Mouse (Mus musculus): ENCODE measurements at regions not wholly inside any gene's neighbourhood (a gene's known extent, or its start where the extent isn't known, plus 50 kb on each side); places are given as distances from the start of the nearest gene placed in this dataset.

GRCm38 (mm10) chr3:128723100-128723499 lies 476.6 kb upstream of the Pitx2 start:
- H3K4me3 ChIP-seq (ENCODE audit: low read depth, low read length), result no peak overlapping the region
- ATAC-seq (ENCODE audit: insufficient number of reproducible peaks, low FRiP score, low TSS enrichment, low read depth), result no peak
- WGBS, result 72% methylated on average over 6 of the region's 6 CpGs

GRCm38 (mm10) chr3:128720276-128720675 lies 479.4 kb upstream of the Pitx2 start:
- Histone ChIP-seq H3K27me3 (ENCODE audit: control insufficient read depth, insufficient read depth, low read length) (no peaks in the 10 kb centered on the region), H3K4me1 (ENCODE audit: control insufficient read depth, insufficient read depth, low read length) (no peaks in the 10 kb centered on the region), H3K9me3 (ENCODE audit: control insufficient read depth, low read length) (no peaks in the 10 kb centered on the region), H3K4me2 (ENCODE audit: low read depth, severe bottlenecking) (no peak overlapping the region), H3K27ac (replicated peaks; ENCODE audit: low read depth, low read length) (no peak overlapping the region), H3K36me3 (ENCODE audit: control insufficient read depth, insufficient read depth, low read length) (no peaks in the 10 kb centered on the region), H3K4me3 (ENCODE audit: low read depth, low read length) (no peak overlapping the region), H3K9ac (ENCODE audit: low read length) (no peak overlapping the region)
- 36% methylated on average over 5 of the region's 5 CpGs for WGBS
- ATAC-seq (ENCODE audit: insufficient number of reproducible peaks, low FRiP score, low TSS enrichment, low read depth) (no peak), DNase-seq (ENCODE audit: low spot score) (no peak)

More at GRCm38 (mm10) chr3:128723100-128723499, 476.6 kb upstream of the Pitx2 start:
- no peak for DNase-seq (ENCODE audit: low spot score)
- Histone ChIP-seq H3K4me2 (ENCODE audit: low read depth, severe bottlenecking) (no peak overlapping the region), H3K9ac (ENCODE audit: low read length) (no peak overlapping the region), H3K27me3 (ENCODE audit: control insufficient read depth, insufficient read depth, low read length) (no peaks in the 10 kb centered on the region), H3K4me1 (ENCODE audit: control insufficient read depth, insufficient read depth, low read length) (no peaks in the 10 kb centered on the region), H3K9me3 (ENCODE audit: control insufficient read depth, low read length) (no peaks in the 10 kb centered on the region), H3K36me3 (ENCODE audit: control insufficient read depth, insufficient read depth, low read length) (no peaks in the 10 kb centered on the region), H3K27ac (replicated peaks; ENCODE audit: low read depth, low read length) (no peak overlapping the region)

DNA sequence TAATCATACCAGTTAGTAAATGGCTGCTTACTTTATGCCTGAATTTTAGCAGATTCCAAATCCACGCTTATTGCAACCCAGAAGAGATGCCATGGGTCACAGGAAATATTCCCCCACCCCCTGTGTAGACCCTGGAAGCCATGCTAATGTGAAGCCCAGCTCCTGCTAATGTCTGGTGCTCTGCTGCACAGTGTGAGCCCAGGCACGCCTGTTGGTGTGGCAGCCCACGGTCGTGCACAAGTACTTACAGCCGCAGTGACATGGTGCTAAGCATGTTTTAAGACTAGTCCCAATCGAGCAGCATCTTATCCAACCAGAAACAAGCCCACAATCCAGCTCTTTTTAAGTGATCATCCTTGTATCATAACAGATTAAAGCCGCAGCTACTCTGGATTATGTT lies 480.5 kb upstream of the Pitx2 start:
- no peaks in the 10 kb centered on the region for H3K9me3 ChIP-seq (ENCODE audit: control insufficient read depth, low read length)
- no peaks in the 10 kb centered on the region for H3K27me3 ChIP-seq (ENCODE audit: control insufficient read depth, insufficient read depth, low read length)
- no peaks in the 10 kb centered on the region for H3K4me1 ChIP-seq (ENCODE audit: control insufficient read depth, insufficient read depth, low read length)
- 76% methylated on average over 7 of the region's 7 CpGs for WGBS
- no peak overlapping the region for H3K4me3 ChIP-seq (ENCODE audit: low read depth, low read length)
- H3K4me2 ChIP-seq (ENCODE audit: low read depth, severe bottlenecking), result no peak overlapping the region
- H3K27ac ChIP-seq (replicated peaks; ENCODE audit: low read depth, low read length), result no peak overlapping the region
- ATAC-seq (ENCODE audit: insufficient number of reproducible peaks, low FRiP score, low TSS enrichment, low read depth), result no peak
- no peak for DNase-seq (ENCODE audit: low spot score)
- no peaks in the 10 kb centered on the region for H3K36me3 ChIP-seq (ENCODE audit: control insufficient read depth, insufficient read depth, low read length)
- H3K9ac ChIP-seq (ENCODE audit: low read length), result no peak overlapping the region

GRCm38 (mm10) chr3:128707270-128707669 lies 492.4 kb upstream of the Pitx2 start:
- DNase-seq (ENCODE audit: low spot score) (no peak), ATAC-seq (ENCODE audit: insufficient number of reproducible peaks, low FRiP score, low TSS enrichment, low read depth) (no peak)
- H3K4me2 ChIP-seq (ENCODE audit: low read depth, severe bottlenecking), result no peak overlapping the region
- no peak overlapping the region for H3K9ac ChIP-seq (ENCODE audit: low read length)
- no peak overlapping the region for H3K4me3 ChIP-seq (ENCODE audit: low read depth, low read length)
- H3K4me1 ChIP-seq (ENCODE audit: control insufficient read depth, insufficient read depth, low read length), result no peaks in the 10 kb centered on the region
- H3K9me3 ChIP-seq (ENCODE audit: control insufficient read depth, low read length), result no peaks in the 10 kb centered on the region
- WGBS, result 89% methylated on average over 3 of the region's 3 CpGs
- no peaks in the 10 kb centered on the region for H3K27me3 ChIP-seq (ENCODE audit: control insufficient read depth, insufficient read depth, low read length)
- H3K36me3 ChIP-seq (ENCODE audit: control insufficient read depth, insufficient read depth, low read length), result no peaks in the 10 kb centered on the region
- no peak overlapping the region for H3K27ac ChIP-seq (replicated peaks; ENCODE audit: low read depth, low read length)

GRCm38 (mm10) chr3:128668468-128669127 lies 531.1 kb upstream of the Pitx2 start:
- Histone ChIP-seq H3K27me3 (ENCODE audit: control insufficient read depth, insufficient read depth, low read length) (no peaks in the 10 kb centered on the region), H3K4me3 (ENCODE audit: low read depth, low read length) (no peak overlapping the region), H3K4me2 (ENCODE audit: low read depth, severe bottlenecking) (no peak overlapping the region), H3K4me1 (ENCODE audit: control insufficient read depth, insufficient read depth, low read length) (0 out of 2 replicates have a peak, but pooled peaks cover 2% of the 10 kb centered on the region), H3K27ac (replicated peaks; ENCODE audit: low read depth, low read length) (no peak overlapping the region), H3K9ac (ENCODE audit: low read length) (no peak overlapping the region), H3K36me3 (ENCODE audit: control insufficient read depth, insufficient read depth, low read length) (no peaks in the 10 kb centered on the region), H3K9me3 (ENCODE audit: control insufficient read depth, low read length) (no peaks in the 10 kb centered on the region)
- WGBS, result 61% methylated on average over 8 of the region's 8 CpGs
- no peak for ATAC-seq (ENCODE audit: insufficient number of reproducible peaks, low FRiP score, low TSS enrichment, low read depth)
- DNase-seq (ENCODE audit: low spot score), result no peak

DNA sequence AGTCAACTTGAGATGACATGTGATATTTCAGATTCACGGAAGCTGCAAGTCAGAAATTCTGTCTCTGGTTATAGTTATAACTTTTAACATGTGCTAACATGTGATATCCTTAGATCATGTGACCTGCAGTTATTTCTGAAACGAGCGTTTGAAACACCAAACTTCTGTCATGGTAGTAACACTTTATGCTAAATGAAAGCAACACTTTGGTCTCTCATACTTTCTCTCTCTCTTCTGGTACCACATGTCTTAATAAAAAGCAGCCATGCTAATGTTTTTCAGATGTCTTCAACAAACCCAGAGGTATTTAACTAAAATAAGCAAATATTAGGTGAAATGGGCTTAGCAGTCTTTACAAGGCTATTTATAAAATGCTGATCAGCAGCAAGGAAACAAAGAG lies 534.5 kb upstream of the Pitx2 start:
- WGBS, result 28% methylated on average over 3 of the region's 3 CpGs
- ATAC-seq (ENCODE audit: insufficient number of reproducible peaks, low FRiP score, low TSS enrichment, low read depth) (no peak), DNase-seq (ENCODE audit: low spot score) (no peak)
- H3K27ac ChIP-seq (replicated peaks; ENCODE audit: low read depth, low read length), result no peak overlapping the region
- H3K36me3 ChIP-seq (ENCODE audit: control insufficient read depth, insufficient read depth, low read length), result no peaks in the 10 kb centered on the region
- H3K4me3 ChIP-seq (ENCODE audit: low read depth, low read length), result no peak overlapping the region
- no peaks in the 10 kb centered on the region for H3K9me3 ChIP-seq (ENCODE audit: control insufficient read depth, low read length)
- no peak overlapping the region for H3K4me2 ChIP-seq (ENCODE audit: low read depth, severe bottlenecking)
- H3K27me3 ChIP-seq (ENCODE audit: control insufficient read depth, insufficient read depth, low read length), result no peaks in the 10 kb centered on the region
- H3K9ac ChIP-seq (ENCODE audit: low read length), result no peak overlapping the region
- H3K4me1 ChIP-seq (ENCODE audit: control insufficient read depth, insufficient read depth, low read length), result 0 out of 2 replicates have a peak, but pooled peaks cover 2% of the 10 kb centered on the region

GRCm38 (mm10) chr3:128636960-128637755 lies 562.5 kb upstream of the Pitx2 start:
- Histone ChIP-seq H3K4me2 (ENCODE audit: low read depth, severe bottlenecking) (no peak overlapping the region), H3K27ac (replicated peaks; ENCODE audit: low read depth, low read length) (no peak overlapping the region), H3K4me1 (ENCODE audit: control insufficient read depth, insufficient read depth, low read length) (no peaks in the 10 kb centered on the region), H3K4me3 (ENCODE audit: low read depth, low read length) (no peak overlapping the region), H3K9me3 (ENCODE audit: control insufficient read depth, low read length) (no peaks in the 10 kb centered on the region), H3K27me3 (ENCODE audit: control insufficient read depth, insufficient read depth, low read length) (no peaks in the 10 kb centered on the region), H3K9ac (ENCODE audit: low read length) (no peak overlapping the region), H3K36me3 (ENCODE audit: control insufficient read depth, insufficient read depth, low read length) (no peaks in the 10 kb centered on the region)
- WGBS, result 82% methylated on average over 18 of the region's 18 CpGs
- no peak for ATAC-seq (ENCODE audit: insufficient number of reproducible peaks, low FRiP score, low TSS enrichment, low read depth)
- no peak for DNase-seq (ENCODE audit: low spot score)

DNA sequence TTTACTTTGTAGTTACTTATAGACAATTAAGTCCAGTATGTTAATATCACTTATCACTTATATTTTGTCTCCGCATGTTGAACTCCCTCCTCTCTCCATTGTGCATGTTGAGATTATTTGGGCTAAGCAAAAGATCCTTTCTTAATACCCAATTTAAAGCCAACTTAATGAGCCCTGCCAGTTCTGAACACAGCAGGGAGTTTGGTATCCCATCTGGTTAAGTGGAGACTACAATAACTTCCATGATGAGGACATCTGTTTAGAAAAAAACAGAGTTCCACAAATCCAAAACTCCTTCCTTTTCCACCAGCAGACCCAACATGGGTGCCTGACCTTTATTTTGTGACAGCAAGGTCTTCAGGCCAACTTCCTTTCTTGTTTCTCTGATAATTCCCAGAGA lies 572.0 kb upstream of the Pitx2 start:
- Histone ChIP-seq H3K4me2 (ENCODE audit: low read depth, severe bottlenecking) (no peak overlapping the region), H3K9ac (ENCODE audit: low read length) (no peak overlapping the region), H3K9me3 (ENCODE audit: control insufficient read depth, low read length) (no peaks in the 10 kb centered on the region), H3K4me1 (ENCODE audit: control insufficient read depth, insufficient read depth, low read length) (no peaks in the 10 kb centered on the region), H3K36me3 (ENCODE audit: control insufficient read depth, insufficient read depth, low read length) (no peaks in the 10 kb centered on the region), H3K27me3 (ENCODE audit: control insufficient read depth, insufficient read depth, low read length) (no peaks in the 10 kb centered on the region), H3K27ac (replicated peaks; ENCODE audit: low read depth, low read length) (no peak overlapping the region), H3K4me3 (ENCODE audit: low read depth, low read length) (no peak overlapping the region)
- no peak for DNase-seq (ENCODE audit: low spot score)
- ATAC-seq (ENCODE audit: insufficient number of reproducible peaks, low FRiP score, low TSS enrichment, low read depth), result no peak
- 69% methylated on average over 1 of the region's 1 CpGs for WGBS
